Mouse (Mus musculus) hindbrain, embryonic 16.5 days (tissue): ENCODE data around the gene Miip. TPM values are rescaled to one million over a fixed set of nuclear protein-coding genes. Genes with fewer than 3 reads are reported as not detected.
"Not testable (repeated sequence)": the region's sequence is repeated elsewhere in the genome, so short reads cannot be mapped to it uniquely, and the experiment has no call there.

Experiments used
- ATAC-seq: fragments of 200-750 bp; cut with Nextera tagmentation; 2 replicates; pipeline ENCODE4 v1.8.0; 2017; ENCODE audit warnings: moderate TSS enrichment, moderate library complexity
- H3K27ac ChIP-seq: fragments of 300-500 bp; sonication (generic); 2 replicates; pipeline ENCODE4 v1.5.1; 2014; ENCODE audit warnings: low read depth, mild to moderate bottlenecking, control low read depth, low read length, moderate library complexity
- H3K27me3 ChIP-seq: fragments of 300-500 bp; sonication (generic); replicated peaks from 2 replicates; pipeline ENCODE4 v1.6.1; 2014; ENCODE audit warnings: low read length; ENCODE audit not compliant: control insufficient read depth, insufficient read depth
- H3K36me3 ChIP-seq: fragments of 300-500 bp; sonication (generic); 2 replicates; pipeline ENCODE4 v1.6.1; 2014; ENCODE audit warnings: mild to moderate bottlenecking, low read length, moderate library complexity, mixed read lengths; ENCODE audit not compliant: control insufficient read depth, insufficient read depth
- H3K4me1 ChIP-seq: fragments of 300-500 bp; sonication (generic); 2 replicates; pipeline ENCODE4 v1.6.1; 2014; ENCODE audit warnings: low read depth, low read length; ENCODE audit not compliant: control insufficient read depth, insufficient read depth
- H3K4me2 ChIP-seq: fragments of 300-500 bp; sonication (generic); 2 replicates; pipeline ENCODE4 v1.6.1; 2014; ENCODE audit warnings: mild to moderate bottlenecking, low read length, control low read depth, moderate library complexity
- H3K4me3 ChIP-seq: fragments of 300-500 bp; sonication (generic); 2 replicates; pipeline ENCODE4 v1.5.1; 2014; ENCODE audit warnings: mild to moderate bottlenecking, low read length, control low read depth, moderate library complexity
- H3K9ac ChIP-seq: fragments of 300-500 bp; sonication (generic); 2 replicates; pipeline ENCODE4 v1.6.1; 2014; ENCODE audit warnings: low read depth, mild to moderate bottlenecking, control low read depth, low read length, moderate library complexity
- H3K9me3 ChIP-seq: fragments of 300-500 bp; sonication (generic); 2 replicates; pipeline ENCODE4 v1.6.1; 2014; ENCODE audit warnings: mild to moderate bottlenecking, low read length, moderate library complexity; ENCODE audit not compliant: control insufficient read depth
- WGBS: fragments of 180-500 bp; shearing (Covaris S2); extraction: QIAGEN DNeasy Blood & Tissue Kit; methylation state at CpG from one replicate; pipeline ENCODE4 v1.1.7; 2014; 5-methylcytosine and 5-hydroxymethylcytosine counted together
- polyA plus RNA-seq: library from polyadenylated mRNA; unstranded; fragments of >200 nt; fragmentation: Nextera tagmentation; extraction: Ambion mirVana; gene quantifications from 2 replicates; pipeline ENCODE4 v1.2.1, GENCODE M21; 2015

Miip gene
- polyA plus RNA-seq, 1 experiment from 2014 or later, result 37.6 TPM

DNA sequence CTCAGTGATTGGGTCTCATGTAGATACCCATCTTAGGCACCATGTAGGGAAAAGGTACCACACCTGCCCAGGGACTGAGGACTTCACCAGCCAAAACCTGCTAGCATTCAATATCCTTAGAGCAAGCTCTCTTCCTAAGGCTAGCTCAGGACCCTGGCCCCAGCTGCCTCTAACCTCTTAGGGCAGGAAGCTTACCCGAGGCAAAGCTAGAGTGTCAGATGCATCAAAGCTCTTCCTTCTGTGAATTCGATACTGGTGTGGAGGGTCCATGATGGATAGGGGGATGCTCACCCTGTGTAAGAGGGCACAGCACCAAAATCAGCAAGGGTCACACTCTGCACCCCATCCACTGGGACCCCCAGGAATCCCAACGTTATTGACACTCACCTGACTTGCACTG, 6.6 kb downstream of the Miip start:
- peaks cover 28% of the 10 kb centered on the region for H3K36me3 ChIP-seq
- no peaks in the 10 kb centered on the region for H3K4me1 ChIP-seq
- no peak overlapping the region for H3K4me3 ChIP-seq
- H3K9me3 ChIP-seq, result no peaks in the 10 kb centered on the region
- H3K27me3 ChIP-seq, result no peaks in the 10 kb centered on the region
- H3K9ac ChIP-seq, result no peak overlapping the region
- no peak overlapping the region for H3K27ac ChIP-seq
- H3K4me2 ChIP-seq, result no peak overlapping the region
- WGBS, result 97% methylated on average over 3 of the region's 3 CpGs
- ATAC-seq, result no peak

DNA sequence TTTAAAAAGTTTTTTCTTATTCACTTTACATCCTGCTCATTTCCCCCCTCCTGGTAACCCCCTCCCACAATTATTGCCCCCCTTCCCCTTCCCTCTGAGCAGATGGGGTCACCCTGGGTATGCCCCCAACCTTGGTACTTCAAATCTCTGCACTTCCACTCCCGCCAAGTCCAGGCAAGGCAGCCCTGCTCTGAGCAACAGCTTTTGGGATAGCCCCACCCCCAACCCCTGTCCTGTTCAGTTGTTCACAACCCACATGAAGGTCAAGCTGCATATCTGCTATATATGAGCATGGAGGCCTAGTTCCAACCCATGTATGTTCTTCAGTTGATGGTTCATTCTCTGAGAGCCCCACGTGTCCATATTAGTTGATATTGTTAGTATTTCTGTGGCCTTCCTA, 17.8 kb downstream of the Miip start:
- Histone ChIP-seq H3K4me1 (peaks cover 9% of the 10 kb centered on the region), H3K9me3 (no peaks in the 10 kb centered on the region), H3K27me3 (no peaks in the 10 kb centered on the region), H3K27ac (no peak overlapping the region), H3K4me3 (no peak overlapping the region), H3K4me2 (no peak overlapping the region), H3K36me3 (no peaks in the 10 kb centered on the region; the same call in 1 of the 2 replicates), H3K9ac (no peak overlapping the region)
- 79% methylated on average over 2 of the region's 2 CpGs for WGBS
- no peak for ATAC-seq

DNA sequence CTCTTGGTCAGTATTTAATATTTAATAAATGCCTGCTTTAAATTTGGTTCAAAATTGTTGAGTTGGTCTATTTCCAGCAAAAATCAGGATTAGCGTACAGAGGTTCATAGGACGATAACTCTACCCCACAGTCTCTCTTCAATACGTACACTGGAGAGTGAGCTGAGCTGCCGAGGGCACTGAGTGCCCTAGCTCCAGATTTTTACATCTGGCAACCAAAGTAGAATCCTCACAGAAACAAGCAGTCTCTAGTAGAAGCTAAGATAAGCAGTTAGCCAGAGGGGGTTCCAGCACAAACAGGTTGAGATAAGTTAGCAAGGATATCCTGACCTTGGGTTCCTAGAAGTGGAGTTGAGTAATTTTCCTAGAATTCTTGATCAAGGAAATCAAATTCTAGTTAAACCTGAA, 20.0 kb downstream of the Miip start:
- ATAC-seq, result peak; percentile 86
- H3K27ac ChIP-seq, result peak overlapping the region; percentile 27; the same call in 1 of the 2 replicates
- no peaks in the 10 kb centered on the region for H3K27me3 ChIP-seq
- WGBS, result 0% methylated on average over 4 of the region's 4 CpGs
- peaks cover 12% of the 10 kb centered on the region for H3K9me3 ChIP-seq
- peaks cover 9% of the 10 kb centered on the region for H3K4me1 ChIP-seq
- peak overlapping the region; percentile 81 for H3K4me2 ChIP-seq
- peak overlapping the region; percentile 60 for H3K4me3 ChIP-seq
- H3K36me3 ChIP-seq, result peaks cover 16% of the 10 kb centered on the region
- peak overlapping the region; percentile 61 for H3K9ac ChIP-seq

DNA sequence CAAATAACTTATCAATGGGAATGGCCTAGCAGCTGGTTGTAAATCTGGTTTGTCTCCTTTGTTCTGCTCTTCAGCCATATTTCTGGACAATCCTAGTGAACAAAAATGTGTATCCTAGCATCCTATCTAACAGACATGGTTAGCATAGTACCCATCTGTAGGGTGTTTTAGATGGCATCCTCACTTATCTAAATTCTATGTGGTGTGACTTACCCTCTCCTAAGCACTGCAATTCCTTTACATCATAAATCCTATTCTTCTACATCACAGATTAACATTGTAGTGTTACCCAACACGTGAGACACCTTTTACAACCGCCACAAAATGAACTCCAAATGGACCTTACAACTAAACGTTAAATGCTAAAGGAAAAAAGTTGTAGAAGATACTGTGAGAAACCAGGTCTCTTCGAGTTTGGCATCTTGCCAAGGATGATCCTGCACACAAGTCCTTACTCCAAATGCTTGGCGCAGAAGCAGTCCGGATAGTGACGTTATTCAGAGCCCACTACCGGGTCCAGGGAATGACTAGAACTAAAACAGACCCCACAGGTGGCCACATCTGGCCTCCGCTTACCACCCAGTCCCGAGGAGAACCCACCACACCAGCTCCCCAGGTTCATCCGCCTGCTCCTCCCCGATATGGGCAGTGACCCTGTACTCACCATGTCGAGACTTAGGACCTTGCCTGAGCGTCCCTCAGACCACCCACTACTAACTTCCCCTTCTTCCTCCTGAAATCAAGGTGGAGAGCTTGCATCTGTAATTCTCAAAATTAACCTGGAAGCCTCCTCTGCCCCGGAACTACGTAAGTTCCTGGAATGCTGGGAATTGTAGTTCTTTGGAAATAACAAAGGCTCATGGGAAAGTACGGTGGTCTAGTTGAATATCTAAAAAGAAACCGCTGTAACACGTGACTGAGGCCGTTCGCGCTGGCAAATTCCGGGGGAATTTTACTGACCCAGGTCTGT, 20.7 kb downstream of the Miip start, which contains the start of gene Zfp933:
TSS of gene Zfp933 (minus strand) at position 753 of the 970 bp plus-strand sequence.
- no peaks in the 10 kb centered on the region for H3K27me3 ChIP-seq
- peak within 1 kb of the TSS; percentile 60 for H3K4me3 ChIP-seq
- H3K9ac ChIP-seq, result peak within 1 kb of the TSS; percentile 70
- WGBS, result 2% methylated on average over 23 of the region's 23 CpGs
- H3K36me3 ChIP-seq, result peaks cover 20% of the 10 kb centered on the region
- ATAC-seq, result peak; percentile 93
- H3K4me1 ChIP-seq, result peaks cover 9% of the 10 kb centered on the region
- peak within 1 kb of the TSS; percentile 81 for H3K4me2 ChIP-seq
- peaks cover 19% of the 10 kb centered on the region for H3K9me3 ChIP-seq
- peak within 1 kb of the TSS; percentile 27; the same call in 1 of the 2 replicates for H3K27ac ChIP-seq

DNA sequence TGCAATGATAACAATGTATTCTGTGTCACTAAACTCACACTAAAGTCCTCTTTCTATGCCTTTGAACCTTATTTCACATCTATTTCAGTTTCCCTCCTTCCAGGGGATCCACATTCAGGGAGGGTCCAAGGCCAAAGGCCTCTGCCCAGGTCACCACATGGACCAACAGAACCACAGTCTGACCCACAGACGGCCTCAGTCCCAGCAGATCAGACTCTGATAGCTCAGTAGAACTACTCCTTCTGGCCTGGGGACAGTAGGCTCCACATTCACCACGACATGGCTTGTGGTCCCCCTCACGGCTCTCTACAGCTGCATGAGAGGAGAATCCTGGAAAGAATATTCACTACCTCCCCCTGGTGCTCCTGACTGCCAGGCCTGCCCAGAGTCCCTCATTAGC, 25.7 kb downstream of the Miip start:
- H3K4me1 ChIP-seq, result peaks cover 5% of the 10 kb centered on the region
- WGBS, result 95% methylated on average over 3 of the region's 3 CpGs
- H3K36me3 ChIP-seq, result peaks cover 35% of the 10 kb centered on the region
- no peak for ATAC-seq
- H3K27me3 ChIP-seq, result no peaks in the 10 kb centered on the region
- no peak overlapping the region for H3K9ac ChIP-seq
- no peak overlapping the region for H3K4me3 ChIP-seq
- H3K9me3 ChIP-seq, result peaks cover 36% of the 10 kb centered on the region
- H3K27ac ChIP-seq, result no peak overlapping the region
- no peak overlapping the region for H3K4me2 ChIP-seq

DNA sequence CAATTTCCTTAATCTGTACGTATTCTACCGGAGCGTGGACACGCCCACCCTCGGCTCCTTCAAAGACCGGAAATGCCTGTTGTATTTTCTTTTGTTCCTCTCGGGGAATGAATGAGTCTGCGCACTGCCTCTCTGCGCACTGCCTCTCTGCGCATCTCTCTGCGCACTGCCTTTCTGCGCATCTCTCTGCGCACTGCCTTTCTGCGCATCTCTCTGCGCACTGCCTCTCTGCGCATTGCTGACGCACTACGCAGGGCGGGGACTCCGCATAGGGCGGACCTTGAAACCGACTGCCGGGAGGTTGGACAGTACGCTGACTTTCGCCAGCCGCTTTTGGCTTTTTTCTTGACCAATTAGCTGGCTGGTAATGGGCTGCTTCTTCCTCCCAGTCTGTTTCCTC, 29.3 kb downstream of the Miip start:
- not testable (repeated sequence) for H3K4me1 ChIP-seq, ATAC-seq, H3K27ac ChIP-seq, H3K4me3 ChIP-seq, H3K27me3 ChIP-seq, H3K9ac ChIP-seq, H3K4me2 ChIP-seq
- H3K36me3 ChIP-seq, result peaks cover 24% of the 10 kb centered on the region
- WGBS, result 98% methylated on average over 9 of the region's 26 CpGs
- H3K9me3 ChIP-seq, result peaks cover 31% of the 10 kb centered on the region

DNA sequence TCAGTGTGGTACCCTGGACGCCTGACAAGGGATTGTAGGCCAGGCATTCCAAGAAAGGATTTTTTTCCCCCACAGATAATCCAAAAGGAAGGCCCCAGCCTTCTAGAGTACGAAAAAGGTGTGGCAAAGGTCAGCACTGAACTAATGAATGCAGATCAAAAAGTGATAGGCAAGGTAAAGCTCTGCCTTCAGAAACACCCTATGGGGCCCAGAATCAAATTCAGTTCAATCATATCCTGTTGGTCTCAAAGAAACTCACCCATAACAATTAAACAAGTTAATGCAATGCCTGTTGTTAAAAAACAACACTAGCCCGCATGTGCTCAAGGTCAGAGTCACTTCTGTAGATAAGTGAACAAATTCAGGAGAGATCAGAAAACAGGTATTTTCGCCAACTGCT, 44.2 kb downstream of the Miip start:
- Histone ChIP-seq H3K4me3 (no peak overlapping the region), H3K4me2 (no peak overlapping the region), H3K9me3 (peaks cover 58% of the 10 kb centered on the region), H3K36me3 (peaks cover 55% of the 10 kb centered on the region), H3K4me1 (no peaks in the 10 kb centered on the region), H3K27me3 (no peaks in the 10 kb centered on the region), H3K9ac (no peak overlapping the region), H3K27ac (no peak overlapping the region)
- ATAC-seq, result no peak
- 93% methylated on average over 4 of the region's 4 CpGs for WGBS

DNA sequence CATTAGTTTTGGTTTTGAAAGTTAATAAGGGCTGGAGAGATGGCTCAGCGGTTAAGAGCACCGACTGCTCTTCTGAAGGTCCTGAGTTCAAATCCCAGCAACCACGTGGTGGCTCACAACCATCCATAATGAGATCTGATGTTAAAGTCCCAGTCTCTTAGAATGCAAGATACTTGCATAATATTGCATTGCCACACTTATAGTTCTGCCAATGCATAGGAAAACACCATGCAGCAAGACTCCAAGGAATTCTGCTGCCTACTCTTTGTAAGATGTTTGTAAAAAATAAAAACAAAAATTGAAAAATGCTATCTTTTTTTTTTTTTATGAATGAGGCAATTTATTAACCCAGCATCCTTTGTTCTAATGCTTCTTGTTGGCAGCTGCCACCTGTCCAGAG, 47.2 kb downstream of the Miip start:
- peaks cover 28% of the 10 kb centered on the region for H3K36me3 ChIP-seq
- WGBS, result 91% methylated on average over 3 of the region's 3 CpGs
- H3K9me3 ChIP-seq, result peaks cover 46% of the 10 kb centered on the region

DNA sequence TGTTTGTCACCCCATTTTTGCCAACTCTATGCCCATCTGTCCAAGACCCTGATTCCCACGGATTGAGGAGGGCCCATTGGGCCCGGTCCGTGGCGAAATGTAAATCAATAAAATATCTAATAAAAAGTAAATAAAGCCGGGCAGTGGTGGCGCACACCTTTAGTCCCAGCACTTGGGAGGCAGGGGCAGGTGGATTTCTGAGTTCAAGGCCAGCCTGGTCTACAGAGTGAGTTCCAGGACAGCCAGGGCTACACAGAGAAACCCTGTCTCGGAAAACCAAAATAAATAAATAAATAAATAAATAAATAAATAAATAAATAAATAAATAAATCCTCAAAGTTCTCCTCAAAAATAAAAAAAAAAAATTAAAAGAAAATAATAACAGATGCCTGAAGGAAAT, 49.0 kb downstream of the Miip start:
- not testable (repeated sequence) for ATAC-seq, H3K9ac ChIP-seq, H3K4me3 ChIP-seq, H3K27me3 ChIP-seq, H3K4me1 ChIP-seq, H3K4me2 ChIP-seq, H3K27ac ChIP-seq
- Histone ChIP-seq H3K9me3 (peaks cover 34% of the 10 kb centered on the region), H3K36me3 (peaks cover 11% of the 10 kb centered on the region)
- 87% methylated on average over 7 of the region's 7 CpGs for WGBS

More for the DNA sequence above, 47.2 kb downstream of the Miip start:
- H3K27ac ChIP-seq, H3K4me1 ChIP-seq, ATAC-seq, H3K4me3 ChIP-seq, H3K9ac ChIP-seq, H3K4me2 ChIP-seq, H3K27me3 ChIP-seq: not testable (repeated sequence)
